Mouse (Mus musculus) embryonic facial prominence, embryonic 10.5 days (tissue): ENCODE data around the gene Fam171a1. TPM values are rescaled to one million over a fixed set of nuclear protein-coding genes. Genes with fewer than 3 reads are reported as not detected.
"Not testable (repeated sequence)": the region's sequence is repeated elsewhere in the genome, so short reads cannot be mapped to it uniquely, and the experiment has no call there.

Source experiments
- DNase-seq: peaks from one replicate; pipeline ENCODE4 v3.0.0-alpha.2; 2017; ENCODE audit warnings: low spot score
- H3K27ac ChIP-seq: fragments of 300-500 bp; sonication (generic); replicated peaks from 2 replicates; pipeline ENCODE4 v1.5.1; 2016; ENCODE audit warnings: mild to moderate bottlenecking
- H3K27me3 ChIP-seq: fragments of 300-500 bp; sonication (generic); replicated peaks from 2 replicates; pipeline ENCODE4 v1.6.1; 2016; ENCODE audit warnings: low read depth, mild to moderate bottlenecking; ENCODE audit not compliant: poor library complexity, severe bottlenecking
- H3K36me3 ChIP-seq: fragments of 300-500 bp; sonication (generic); replicated peaks from 2 replicates; pipeline ENCODE4 v1.6.1; 2016; ENCODE audit warnings: mild to moderate bottlenecking, moderate library complexity
- H3K4me1 ChIP-seq: fragments of 300-500 bp; sonication (generic); 2 replicates; pipeline ENCODE4 v1.6.1; 2016
- H3K4me3 ChIP-seq: fragments of 300-500 bp; sonication (generic); 2 replicates; pipeline ENCODE4 v1.5.1; 2016; ENCODE audit warnings: mild to moderate bottlenecking, moderate library complexity
- H3K9me3 ChIP-seq: fragments of 300-500 bp; sonication (generic); 2 replicates; pipeline ENCODE4 v1.6.1; 2016; ENCODE audit warnings: mild to moderate bottlenecking
- WGBS: fragments of 180-500 bp; shearing (Covaris S2); methylation state at CpG from one replicate; pipeline ENCODE4 v1.1.7; 2016; 5-methylcytosine and 5-hydroxymethylcytosine counted together
- polyA plus RNA-seq: library from polyadenylated mRNA; unstranded; fragments of >200 nt; fragmentation: Nextera tagmentation; extraction: Ambion mirVana; gene quantifications from 2 replicates; pipeline ENCODE4 v1.2.1, GENCODE M21; 2016

The Fam171a1 gene
- polyA plus RNA-seq, 1 experiment from 2014 or later: 38.9 TPM

GRCm38 (mm10) chr2:3183656-3184055 lies 69.6 kb downstream of the Fam171a1 start:
- Histone ChIP-seq H3K36me3 (peaks cover 47% of the 10 kb centered on the region), H3K9me3 (no peaks in the 10 kb centered on the region)
- 94% methylated on average over 5 of the region's 5 CpGs for WGBS

GRCm38 (mm10) chr2:3185335-3185734 lies 71.3 kb downstream of the Fam171a1 start:
- no peaks in the 10 kb centered on the region for H3K27me3 ChIP-seq
- 82% methylated on average over 5 of the region's 5 CpGs for WGBS

More at GRCm38 (mm10) chr2:3183656-3184055, 69.6 kb downstream of the Fam171a1 start:
- Histone ChIP-seq H3K4me1 (peaks cover 4% of the 10 kb centered on the region; the same call in 1 of the 2 replicates), H3K27me3 (no peaks in the 10 kb centered on the region), H3K4me3 (no peak overlapping the region), H3K27ac (no peak overlapping the region)
- no peak for DNase-seq

GRCm38 (mm10) chr2:3188745-3189475 lies 74.9 kb downstream of the Fam171a1 start:
- Histone ChIP-seq H3K4me3 (no peak overlapping the region), H3K9me3 (no peaks in the 10 kb centered on the region), H3K4me1 (peaks cover 4% of the 10 kb centered on the region; the same call in 1 of the 2 replicates), H3K27ac (no peak overlapping the region), H3K36me3 (peaks cover 49% of the 10 kb centered on the region), H3K27me3 (no peaks in the 10 kb centered on the region)
- 89% methylated on average over 10 of the region's 10 CpGs for WGBS
- no peak for DNase-seq

More at GRCm38 (mm10) chr2:3185335-3185734, 71.3 kb downstream of the Fam171a1 start:
- H3K9me3 ChIP-seq: no peaks in the 10 kb centered on the region
- DNase-seq: no peak
- H3K4me1 ChIP-seq: no peaks in the 10 kb centered on the region
- no peak overlapping the region for H3K27ac ChIP-seq
- no peak overlapping the region for H3K4me3 ChIP-seq
- peaks cover 39% of the 10 kb centered on the region for H3K36me3 ChIP-seq

GRCm38 (mm10) chr2:3191149-3191548 lies 77.1 kb downstream of the Fam171a1 start:
- H3K27ac ChIP-seq: no peak overlapping the region
- H3K4me3 ChIP-seq: no peak overlapping the region
- peaks cover 59% of the 10 kb centered on the region for H3K36me3 ChIP-seq
- no peak for DNase-seq
- H3K4me1 ChIP-seq: peaks cover 20% of the 10 kb centered on the region
- H3K9me3 ChIP-seq: no peaks in the 10 kb centered on the region
- 72% methylated on average over 6 of the region's 6 CpGs for WGBS
- H3K27me3 ChIP-seq: no peaks in the 10 kb centered on the region

GRCm38 (mm10) chr2:3195511-3195910 lies 81.5 kb downstream of the Fam171a1 start:
- 26% methylated on average over 5 of the region's 5 CpGs for WGBS
- H3K27ac ChIP-seq: 0 out of 2 replicates have a peak overlapping the region, but pooled peaks have one; percentile 14
- no peaks in the 10 kb centered on the region for H3K9me3 ChIP-seq
- DNase-seq: peak; percentile 43
- peaks cover 21% of the 10 kb centered on the region for H3K4me1 ChIP-seq
- no peak overlapping the region for H3K4me3 ChIP-seq
- H3K27me3 ChIP-seq: no peaks in the 10 kb centered on the region
- H3K36me3 ChIP-seq: peaks cover 64% of the 10 kb centered on the region

GRCm38 (mm10) chr2:3200422-3200821 lies 86.4 kb downstream of the Fam171a1 start:
- H3K36me3 ChIP-seq: peaks cover 58% of the 10 kb centered on the region
- peaks cover 8% of the 10 kb centered on the region for H3K4me1 ChIP-seq
- WGBS: 94% methylated on average over 4 of the region's 4 CpGs
- no peaks in the 10 kb centered on the region for H3K9me3 ChIP-seq
- H3K27ac ChIP-seq: no peak overlapping the region
- H3K27me3 ChIP-seq: no peaks in the 10 kb centered on the region
- no peak for DNase-seq
- H3K4me3 ChIP-seq: no peak overlapping the region

- no peak for DNase-seq
- H3K27me3 ChIP-seq: no peaks in the 10 kb centered on the region
- no peaks in the 10 kb centered on the region for H3K4me1 ChIP-seq
- no peak overlapping the region for H3K4me3 ChIP-seq
- no peaks in the 10 kb centered on the region for H3K9me3 ChIP-seq
- peaks cover 31% of the 10 kb centered on the region for H3K36me3 ChIP-seq
- no peak overlapping the region for H3K27ac ChIP-seq
- 91% methylated on average over 9 of the region's 9 CpGs for WGBS
Observed at GRCm38 (mm10) chr2:3206975-3207642, 93.1 kb downstream of the Fam171a1 start.

- 82% methylated on average over 3 of the region's 3 CpGs for WGBS
- H3K27me3 ChIP-seq: no peaks in the 10 kb centered on the region
- DNase-seq: no peak
Observed at GRCm38 (mm10) chr2:3215480-3215879, 101.5 kb downstream of the Fam171a1 start.

GRCm38 (mm10) chr2:3216617-3217016 lies 102.6 kb downstream of the Fam171a1 start:
- no peak for DNase-seq
- Histone ChIP-seq H3K4me3 (no peak overlapping the region), H3K27me3 (no peaks in the 10 kb centered on the region), H3K36me3 (peaks cover 19% of the 10 kb centered on the region), H3K4me1 (no peaks in the 10 kb centered on the region), H3K27ac (no peak overlapping the region), H3K9me3 (no peaks in the 10 kb centered on the region)
- WGBS: 89% methylated on average over 10 of the region's 10 CpGs

More at GRCm38 (mm10) chr2:3215480-3215879, 101.5 kb downstream of the Fam171a1 start:
- Histone ChIP-seq H3K36me3 (peaks cover 13% of the 10 kb centered on the region), H3K4me3 (no peak overlapping the region), H3K9me3 (no peaks in the 10 kb centered on the region), H3K27ac (no peak overlapping the region), H3K4me1 (no peaks in the 10 kb centered on the region)

GRCm38 (mm10) chr2:3217577-3217976 lies 103.6 kb downstream of the Fam171a1 start:
- peaks cover 19% of the 10 kb centered on the region for H3K36me3 ChIP-seq
- WGBS: 99% methylated on average over 3 of the region's 3 CpGs
- not testable (repeated sequence) for DNase-seq, H3K27ac ChIP-seq, H3K4me1 ChIP-seq, H3K9me3 ChIP-seq, H3K27me3 ChIP-seq, H3K4me3 ChIP-seq

GRCm38 (mm10) chr2:3218225-3218624 lies 104.2 kb downstream of the Fam171a1 start:
- no peak overlapping the region for H3K4me3 ChIP-seq
- no peak overlapping the region for H3K27ac ChIP-seq
- H3K9me3 ChIP-seq: no peaks in the 10 kb centered on the region
- H3K27me3 ChIP-seq: no peaks in the 10 kb centered on the region
- peaks cover 19% of the 10 kb centered on the region for H3K36me3 ChIP-seq
- no peak for DNase-seq
- WGBS: 85% methylated on average over 6 of the region's 6 CpGs
- no peaks in the 10 kb centered on the region for H3K4me1 ChIP-seq

- Histone ChIP-seq H3K4me1 (no peaks in the 10 kb centered on the region), H3K27me3 (no peaks in the 10 kb centered on the region), H3K4me3 (no peak overlapping the region), H3K36me3 (peaks cover 33% of the 10 kb centered on the region), H3K9me3 (no peaks in the 10 kb centered on the region), H3K27ac (no peak overlapping the region)
- 81% methylated on average over 4 of the region's 4 CpGs for WGBS
- no peak for DNase-seq
Observed at GRCm38 (mm10) chr2:3228475-3228874, 114.5 kb downstream of the Fam171a1 start.

GRCm38 (mm10) chr2:3229060-3229459 lies 115.0 kb downstream of the Fam171a1 start:
- peak; percentile 59 for DNase-seq
- Histone ChIP-seq H3K4me1 (no peaks in the 10 kb centered on the region), H3K9me3 (no peaks in the 10 kb centered on the region), H3K27ac (no peak overlapping the region), H3K27me3 (no peaks in the 10 kb centered on the region), H3K36me3 (peaks cover 28% of the 10 kb centered on the region), H3K4me3 (no peak overlapping the region)
- 22% methylated on average over 2 of the region's 2 CpGs for WGBS
